Mouse (Mus musculus): ENCODE measurements around the gene Itpripl1. TPM values are rescaled to one million over a fixed set of nuclear protein-coding genes. Genes with fewer than 3 reads are reported as not detected.

The Itpripl1 gene
- polyA plus RNA-seq (2012; rRNA removed): 2.9 and 3.5 TPM in 2 replicates

DNA sequence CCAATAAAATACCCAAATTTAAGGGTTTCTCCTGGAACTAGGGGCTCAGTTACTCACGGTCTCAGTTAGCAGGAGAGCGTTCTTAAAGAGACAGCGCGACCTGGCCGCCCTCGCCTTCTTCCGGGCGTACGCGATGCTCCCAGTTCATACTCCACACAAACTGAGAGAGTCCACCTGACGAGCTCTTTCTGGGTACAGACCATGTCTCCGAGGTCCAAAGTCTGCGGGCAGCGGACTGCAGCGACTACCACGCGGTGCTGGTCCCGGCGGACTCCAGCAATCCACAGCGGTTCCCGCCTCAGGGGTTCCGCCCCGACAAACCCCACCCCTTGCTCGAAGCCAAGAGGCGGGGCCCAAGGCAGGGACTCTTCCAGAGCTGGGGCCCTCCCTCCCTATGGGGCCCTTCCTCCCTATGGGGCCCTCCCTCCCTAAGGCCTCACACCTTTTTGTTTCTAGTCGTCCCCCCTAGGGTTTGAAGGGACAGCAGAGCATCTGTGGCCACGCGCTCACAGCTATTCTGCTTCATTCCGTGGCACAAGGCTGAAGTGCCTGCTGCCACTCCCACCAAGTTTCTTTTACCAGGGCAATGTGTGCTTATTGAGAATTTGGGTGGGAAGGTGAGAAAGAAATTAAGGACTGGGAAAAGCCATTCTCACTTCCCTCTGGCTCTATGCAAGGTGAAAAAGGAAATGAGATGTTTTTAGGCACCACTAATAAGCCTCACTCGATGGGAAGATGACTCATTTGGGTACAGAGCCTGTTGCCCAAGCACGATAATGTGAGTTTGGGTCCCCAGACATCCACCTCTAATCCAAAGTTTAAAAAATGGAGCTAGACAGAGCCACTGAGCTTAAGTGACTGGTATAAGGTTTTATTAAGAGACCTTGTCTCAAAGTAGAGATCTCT, at the start of gene Itpripl1:
Gene Itpripl1, minus strand, starts transcription at position 285 of the 906 bp plus-strand sequence.

DNA sequence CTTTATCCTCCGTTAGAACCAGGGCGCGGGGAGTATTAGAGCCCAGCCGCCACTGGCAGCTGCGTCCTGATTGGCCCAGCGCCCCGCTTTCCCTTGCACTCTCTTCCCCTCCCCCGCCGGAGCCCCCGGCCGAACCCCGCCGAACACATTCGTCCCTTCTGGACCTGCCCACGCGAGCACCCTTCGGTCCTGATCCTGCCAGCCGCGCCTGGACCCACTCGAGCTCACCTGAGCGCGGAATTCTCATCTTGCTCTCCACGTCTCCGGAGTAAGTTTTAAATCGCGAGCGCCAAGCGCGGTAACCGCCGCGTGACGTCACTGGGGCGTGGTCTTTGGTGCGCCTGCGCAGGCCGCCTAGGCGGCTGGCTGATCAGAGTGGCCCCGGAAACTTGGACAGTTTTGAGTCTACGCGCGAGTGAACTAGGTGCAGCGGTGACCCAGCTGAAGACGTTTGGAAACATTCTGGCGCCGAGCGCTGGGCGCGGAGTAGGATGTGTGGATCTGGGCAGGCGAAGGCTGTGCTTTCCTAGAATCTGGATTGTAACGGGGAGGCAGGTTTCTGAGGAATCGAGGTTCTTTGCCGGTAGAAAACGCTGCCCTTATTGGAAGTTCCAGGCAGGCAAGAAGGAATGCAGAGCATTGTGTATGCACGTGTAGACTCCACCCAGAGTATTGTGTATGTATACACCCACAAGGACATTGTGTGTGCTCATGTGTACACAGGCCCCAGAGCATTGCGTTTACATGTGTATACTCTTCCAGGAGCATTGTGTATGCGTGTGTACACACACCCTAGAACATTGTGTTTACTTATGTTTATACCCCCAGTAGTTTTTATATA, 9.4 kb downstream of the Itpripl1 start, which contains the start of gene Ncaph:
Gene Ncaph, minus strand, starts transcription at position 334 of the 841 bp plus-strand sequence.

Other genes starting within 250 kb of the Itpripl1 start
- 26.6 and 26.9 TPM in 2 replicates for gene Sppl2a, start 210.2 kb downstream of the Itpripl1 start, polyA plus RNA-seq (2012; rRNA removed)
- gene Ap4e1, start 134.7 kb downstream of the Itpripl1 start, polyA plus RNA-seq (2012; rRNA removed): 1.5 and 1.7 TPM in 2 replicates
- 3.8 TPM in 2 replicates for gene Blvra, start 72.8 kb downstream of the Itpripl1 start, polyA plus RNA-seq (2012; rRNA removed)
- gene Ncaph, start 9.5 kb downstream of the Itpripl1 start, polyA plus RNA-seq (2012; rRNA removed): 2.4 and 2.7 TPM in 2 replicates
- 0.45 and 0.52 TPM in 2 replicates for gene 1810024B03Rik, start 64.8 kb upstream of the Itpripl1 start, polyA plus RNA-seq (2012; rRNA removed)
- gene Snrnp200, start 64.9 kb upstream of the Itpripl1 start, polyA plus RNA-seq (2012; rRNA removed): 25.6 and 26.6 TPM in 2 replicates
- gene Ciao1, start 104.4 kb upstream of the Itpripl1 start, polyA plus RNA-seq (2012; rRNA removed): 52.3 and 56.8 TPM in 2 replicates
- 112 and 148 TPM in 2 replicates for gene Tmem127, start 104.5 kb upstream of the Itpripl1 start, polyA plus RNA-seq (2012; rRNA removed)
- 60.3 and 81.2 TPM in 2 replicates for gene Stard7, start 126.8 kb upstream of the Itpripl1 start, polyA plus RNA-seq (2012; rRNA removed)
- 5.4 and 6.0 TPM in 2 replicates for gene Dusp2, start 192.7 kb upstream of the Itpripl1 start, polyA plus RNA-seq (2012; rRNA removed)
- gene Astl, start 195.2 kb upstream of the Itpripl1 start, polyA plus RNA-seq (2012; rRNA removed): not detected in 2 replicates
- gene Adra2b, start 219.8 kb upstream of the Itpripl1 start, polyA plus RNA-seq (2012; rRNA removed): 0.59 and 0.71 TPM in 2 replicates

All from colon, adult 2 months (tissue).